In genomic region chr10:30199501-30199900, GRCm38 (mm10) we compare ENCODE assay signal across 8 mouse cellular contexts. TPM values are rescaled to one million over a fixed set of nuclear protein-coding genes. Genes with fewer than 3 reads are reported as not detected.
DNase-seq lines count a peak whose midpoint lies in the region; ATAC-seq and TF ChIP-seq lines count a peak whose summit lies in the region.

No protein-coding gene starts in this region.

- 54% methylated on average over 5 of the region's 5 CpGs for WGBS in embryonic facial prominence, embryonic 15.5 days
- WGBS in limb, embryonic 15.5 days: 59% methylated on average over 5 of the region's 5 CpGs
- WGBS in stomach, embryonic 14.5 days: 67% methylated on average over 5 of the region's 5 CpGs

- H3K9me3 ChIP-seq in embryonic facial prominence, embryonic 15.5 days (replicated peaks): no peaks in the 10 kb centered on the region
- H3K9me3 ChIP-seq in limb, embryonic 15.5 days: no peaks in the 10 kb centered on the region
- H3K9me3 ChIP-seq in stomach, embryonic 14.5 days (ENCODE audit: control insufficient read depth, low read depth, low read length): no peaks in the 10 kb centered on the region

- H3K27ac ChIP-seq in embryonic facial prominence, embryonic 15.5 days (replicated peaks): no peak overlapping the region
- no peak overlapping the region for H3K27ac ChIP-seq in limb, embryonic 15.5 days
- H3K27ac ChIP-seq in stomach, embryonic 14.5 days (ENCODE audit: low read length): no peak overlapping the region
- no peak overlapping the region for H3K27ac ChIP-seq in left cerebral cortex, adult 2 months

- peak overlapping the region; percentile 76 for H3K4me2 ChIP-seq in embryonic facial prominence, embryonic 15.5 days (replicated peaks)
- peak overlapping the region; percentile 86 for H3K4me2 ChIP-seq in limb, embryonic 15.5 days
- H3K4me2 ChIP-seq in stomach, embryonic 14.5 days (replicated peaks; ENCODE audit: low read depth, low read length): peak overlapping the region; percentile 63

- intact Hi-C loops in left cerebral cortex, adult 2 months (cut with DNase I): no loop called here

- ATAC-seq in embryonic facial prominence, embryonic 15.5 days (ENCODE audit: insufficient number of reproducible peaks, low FRiP score, low TSS enrichment, low read depth): no peak
- ATAC-seq in limb, embryonic 15.5 days (ENCODE audit: insufficient number of reproducible peaks, low FRiP score, low TSS enrichment, low read depth): no peak
- ATAC-seq in stomach, embryonic 14.5 days (ENCODE audit: insufficient number of reproducible peaks, insufficient read depth, low FRiP score, low read depth): no peak

- no peak for TF ChIP-seq CTCF in left cerebral cortex, adult 2 months (IDR thresholded peaks at IDR 0.05)

- no peaks in the 10 kb centered on the region for H3K27me3 ChIP-seq in embryonic facial prominence, embryonic 15.5 days
- no peaks in the 10 kb centered on the region for H3K27me3 ChIP-seq in limb, embryonic 15.5 days
- H3K27me3 ChIP-seq in stomach, embryonic 14.5 days (ENCODE audit: control insufficient read depth, insufficient read depth, low read length): no peaks in the 10 kb centered on the region

- H3K36me3 ChIP-seq in embryonic facial prominence, embryonic 15.5 days: no peaks in the 10 kb centered on the region
- H3K36me3 ChIP-seq in limb, embryonic 15.5 days: no peaks in the 10 kb centered on the region
- no peaks in the 10 kb centered on the region for H3K36me3 ChIP-seq in stomach, embryonic 14.5 days (ENCODE audit: control insufficient read depth, insufficient read depth, low read length)

- H3K4me3 ChIP-seq in embryonic facial prominence, embryonic 15.5 days (replicated peaks): peak overlapping the region; percentile 91
- H3K4me3 ChIP-seq in limb, embryonic 15.5 days: peak overlapping the region; percentile 88
- H3K4me3 ChIP-seq in stomach, embryonic 14.5 days (ENCODE audit: low read depth, low read length): peak overlapping the region; percentile 88
- H3K4me3 ChIP-seq in left cerebral cortex, adult 2 months: no peak overlapping the region

- peaks cover 6% of the 10 kb centered on the region; the same call in 1 of the 2 replicates for H3K4me1 ChIP-seq in embryonic facial prominence, embryonic 15.5 days
- H3K4me1 ChIP-seq in limb, embryonic 15.5 days: peaks cover 3% of the 10 kb centered on the region; the same call in 1 of the 2 replicates
- 0 out of 2 replicates have a peak, but pooled peaks cover 4% of the 10 kb centered on the region for H3K4me1 ChIP-seq in stomach, embryonic 14.5 days (ENCODE audit: control insufficient read depth, insufficient read depth, low read length)

- H3K9ac ChIP-seq in embryonic facial prominence, embryonic 15.5 days: no peak overlapping the region
- no peak overlapping the region for H3K9ac ChIP-seq in limb, embryonic 15.5 days
- peak overlapping the region; percentile 72 for H3K9ac ChIP-seq in stomach, embryonic 14.5 days (replicated peaks; ENCODE audit: low read depth, low read length)

- DNase-seq in embryo, embryonic 10 days (ENCODE audit: low spot score): peak; percentile 10
- DNase-seq in embryo, embryonic 9.5 days (ENCODE audit: extremely low spot score): no peak
- peak; percentile 29 for DNase-seq in 416B (ENCODE audit: low read depth)
- DNase-seq in right cerebral cortex, postnatal 10 days (ENCODE audit: low spot score in 2 of 2): no peak
- DNase-seq in left cerebral cortex, adult 2 months (ENCODE audit: extremely low spot score in 1 of 2, low spot score in 2 of 2): no peak

RNA-seq across cellular contexts. Expression of gene Cenpw, which starts 0.9 kb away (rescaled TPM):
- 29.2 and 31.0 TPM in 2 replicates for polyA plus RNA-seq in embryonic facial prominence, embryonic 15.5 days (2015; fragmentation: Nextera tagmentation; extraction: Ambion mirVana)
- polyA plus RNA-seq in limb, embryonic 15.5 days (2015; fragmentation: Nextera tagmentation; extraction: Ambion mirVana): 30.1 and 32.5 TPM in 2 replicates
- polyA plus RNA-seq in stomach, embryonic 14.5 days (2014; fragmentation: Nextera tagmentation; extraction: Ambion mirVana): 42.5 and 47.4 TPM in 2 replicates
- 1 to 10 TPM; 1.7 to 2.2 TPM for total RNA-seq in left cerebral cortex, adult 2 months (2021)

Comparison
In these comparisons a context has a peak if more than half of its experiments do, and no peak if none do; other contexts are left out.
1. DNase-seq: peak in embryo, embryonic 10 days (single experiment) and 416B (single experiment); none in embryo, embryonic 9.5 days (single experiment), right cerebral cortex, postnatal 10 days (0 of 2) and left cerebral cortex, adult 2 months (0 of 2).
2. Peak in every context shown above with its lines, with median percentiles within 50 percentile points of each other: H3K4me2 ChIP-seq.